Mouse (Mus musculus) left cerebral cortex, postnatal 10 days (tissue): Measurements from ENCODE around the gene Rabgap1l. TPM values are rescaled to one million over a fixed set of nuclear protein-coding genes. Genes with fewer than 3 reads are reported as not detected.

ENCODE experiments used
- DNase-seq, 2 experiments: peaks; one replicate each; pipeline ENCODE4 v3.0.0; 2021 to 2022; ENCODE audit warnings: low spot score in 2 of 2, mixed read lengths in 1 of 2; ENCODE audit errors: extremely low spot score in 1 of 2
- intact Hi-C: fragments of 180-260 bp; cut with DNase I; formaldehyde crosslinking; loops from one replicate; pipeline ENCODE4 v1.15.1; 2025
- total RNA-seq, 2 experiments: library from RNA; stranded (reverse); gene quantifications; 2 replicates each; pipeline ENCODE4 v1.2.3; 2021

The Rabgap1l gene
- total RNA-seq, 2 experiments from 2014 or later = 174 to 177 TPM

DNA sequence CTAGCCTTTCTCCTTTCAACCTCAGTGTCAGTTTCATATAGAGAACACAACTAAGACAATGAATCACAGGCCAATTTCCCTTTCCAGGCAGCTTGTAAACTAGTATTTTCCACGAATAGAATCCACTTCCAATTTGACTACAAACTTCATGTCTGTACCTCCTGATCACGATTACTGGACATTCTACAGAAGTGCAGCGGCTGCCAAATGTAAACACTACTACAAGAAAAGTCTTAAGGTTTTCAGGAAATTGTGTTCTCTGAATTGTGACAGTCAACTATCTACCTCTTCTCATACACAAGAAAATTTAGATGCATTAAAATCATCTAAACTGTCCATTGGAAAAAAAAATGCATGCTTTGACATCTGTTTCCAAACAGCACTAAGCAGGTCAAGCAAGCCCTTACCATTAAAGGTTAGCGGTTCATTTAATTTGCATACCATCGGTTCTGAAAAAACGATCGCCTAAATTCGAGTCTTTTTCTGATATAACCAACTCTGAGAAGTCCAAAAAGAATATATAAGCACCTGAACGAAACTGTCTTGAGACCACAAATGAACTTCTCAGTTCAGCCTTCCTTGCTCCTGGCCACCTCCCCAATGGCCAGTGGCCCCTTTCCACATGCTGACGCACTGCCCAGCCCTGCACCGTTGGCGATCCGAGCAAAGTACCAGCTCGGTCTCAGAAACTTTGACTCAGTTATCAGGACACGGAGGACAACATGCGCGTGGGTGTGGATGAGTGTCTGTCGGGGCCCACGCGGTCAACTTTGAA, 1.4 kb downstream of the Rabgap1l start:
- intact Hi-C loops = loop anchor here (5.0 kb wide), 1 partner anchor 141 kb away; no protein-coding TSS in a partner anchor
- DNase-seq = no peak

DNA sequence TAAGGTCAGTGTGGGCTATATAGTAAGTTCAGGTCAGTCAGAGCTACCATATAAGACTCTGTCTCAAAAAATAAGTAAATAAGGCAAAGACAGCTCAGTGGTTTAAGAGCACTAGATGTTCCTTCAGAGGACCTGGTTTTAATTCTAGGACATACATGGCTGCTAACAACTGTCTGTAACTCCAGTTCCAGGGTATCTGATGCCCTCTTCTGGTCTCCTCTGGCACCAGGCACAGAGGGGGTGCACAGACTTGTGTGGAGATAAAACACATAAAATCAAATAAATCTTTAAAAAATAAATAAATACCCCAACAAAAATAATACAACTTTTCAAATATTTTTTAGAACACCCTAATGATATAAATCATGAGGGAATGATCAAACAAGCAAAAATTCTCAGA, 2.4 kb downstream of the Rabgap1l start:
- no peak for DNase-seq
- intact Hi-C loops = loop anchor here (5.0 kb wide), 1 partner anchor 142 kb away; no protein-coding TSS in a partner anchor

GRCm38 (mm10) chr1:160789876-160790275, 3.1 kb downstream of the Rabgap1l start:
- DNase-seq = no peak
- intact Hi-C loops = loop anchor here (5.0 kb wide), 1 partner anchor 142 kb away; no protein-coding TSS in a partner anchor

- no peak for DNase-seq
- intact Hi-C loops = no loop called here
Observed at GRCm38 (mm10) chr1:160787926-160788325, 5.1 kb downstream of the Rabgap1l start.

DNA sequence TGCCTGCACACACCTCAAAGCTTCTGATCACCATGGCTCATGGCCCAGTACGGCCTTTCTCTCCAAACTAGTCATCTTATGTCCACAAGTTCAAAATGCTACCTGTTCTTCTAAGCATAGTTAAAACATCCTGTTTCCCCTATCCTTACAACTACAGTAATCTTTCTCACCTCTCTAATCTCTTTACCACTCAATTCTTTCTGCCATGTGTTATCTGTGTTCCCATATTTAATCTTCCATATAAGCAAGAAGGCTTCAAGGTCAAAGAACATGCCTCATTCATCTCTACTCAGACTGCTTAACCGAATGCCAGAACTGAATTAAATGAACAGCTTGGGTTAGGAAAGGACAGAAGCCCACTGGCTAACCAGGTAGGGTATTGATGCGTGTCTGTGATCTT, 5.8 kb downstream of the Rabgap1l start:
- intact Hi-C loops = no loop called here
- DNase-seq = no peak

DNA sequence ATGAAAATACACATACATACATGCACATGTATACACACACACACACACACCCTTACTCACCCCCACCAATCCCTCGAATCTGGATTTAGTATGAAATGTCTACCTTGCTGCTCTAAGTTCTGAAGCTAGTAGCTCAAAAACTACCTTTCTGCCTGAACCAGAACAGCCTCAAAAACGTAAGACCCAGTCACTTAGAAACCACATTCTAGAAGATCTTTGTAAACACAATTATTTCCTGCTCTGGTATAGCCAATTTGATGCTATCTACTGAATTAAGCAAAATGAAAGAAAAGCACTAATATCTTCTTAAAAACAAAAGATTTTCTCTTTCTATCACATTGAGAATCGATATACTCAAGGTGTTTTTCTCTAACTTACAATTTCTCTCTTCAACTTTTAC, 6.4 kb downstream of the Rabgap1l start:
- no peak for DNase-seq
- intact Hi-C loops = no loop called here

- no peak for DNase-seq
- intact Hi-C loops = no loop called here
Observed at GRCm38 (mm10) chr1:160785681-160786225, 7.3 kb downstream of the Rabgap1l start.

- intact Hi-C loops = no loop called here
- DNase-seq = no peak
Observed at GRCm38 (mm10) chr1:160784122-160784521, 8.9 kb downstream of the Rabgap1l start.

- intact Hi-C loops = no loop called here
- DNase-seq = no peak
Observed at GRCm38 (mm10) chr1:160774166-160774565, 18.8 kb downstream of the Rabgap1l start.

DNA sequence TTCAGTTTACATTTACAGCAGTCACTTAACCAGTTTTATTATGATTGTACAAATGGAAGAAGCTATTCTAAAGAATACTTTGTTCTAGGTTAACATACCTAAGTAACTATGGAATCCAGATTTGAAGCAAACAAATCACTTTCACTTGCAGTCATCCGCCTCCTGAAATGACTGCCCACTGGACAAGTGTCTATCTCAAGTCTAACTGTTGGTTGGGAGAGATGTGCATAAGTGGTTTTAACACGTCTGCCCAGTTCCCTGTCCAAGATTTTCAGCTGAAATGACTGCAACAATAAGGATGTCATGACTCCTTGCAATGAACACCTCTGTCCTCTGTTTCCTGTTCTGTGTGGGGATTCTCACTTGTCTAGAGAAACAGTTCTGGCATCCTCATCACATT, 27.4 kb downstream of the Rabgap1l start:
- intact Hi-C loops = no loop called here

DNA sequence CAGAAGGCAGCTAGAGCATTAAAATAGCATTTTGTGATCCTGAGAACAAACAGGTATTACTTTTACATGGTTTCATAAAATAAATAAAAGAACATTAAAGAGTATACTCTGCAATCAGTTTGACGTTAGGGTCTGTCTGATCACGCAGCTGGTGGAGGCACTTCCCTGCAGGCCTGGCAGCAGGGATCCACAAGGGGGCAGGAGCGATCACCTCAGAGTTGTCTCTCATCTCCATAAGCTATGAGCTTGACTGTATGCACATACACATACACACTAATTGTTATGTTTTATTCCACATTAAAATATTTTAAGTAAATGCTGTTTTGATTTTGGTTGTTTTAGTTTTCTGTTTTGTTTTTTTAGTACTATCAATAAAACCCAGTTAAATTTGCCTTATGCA, 34.8 kb downstream of the Rabgap1l start:
- DNase-seq = peak in 1 of 2 experiments; percentile 55
- intact Hi-C loops = loop anchor here (5.0 kb wide), 1 partner anchor 159 kb away; no protein-coding TSS in a partner anchor

More for the DNA sequence above, 27.4 kb downstream of the Rabgap1l start:
- DNase-seq = no peak

- no peak for DNase-seq
- intact Hi-C loops = loop anchor here (5.0 kb wide), 1 partner anchor 162 kb away; no protein-coding TSS in a partner anchor
Observed at GRCm38 (mm10) chr1:160755359-160755758, 37.7 kb downstream of the Rabgap1l start.

DNA sequence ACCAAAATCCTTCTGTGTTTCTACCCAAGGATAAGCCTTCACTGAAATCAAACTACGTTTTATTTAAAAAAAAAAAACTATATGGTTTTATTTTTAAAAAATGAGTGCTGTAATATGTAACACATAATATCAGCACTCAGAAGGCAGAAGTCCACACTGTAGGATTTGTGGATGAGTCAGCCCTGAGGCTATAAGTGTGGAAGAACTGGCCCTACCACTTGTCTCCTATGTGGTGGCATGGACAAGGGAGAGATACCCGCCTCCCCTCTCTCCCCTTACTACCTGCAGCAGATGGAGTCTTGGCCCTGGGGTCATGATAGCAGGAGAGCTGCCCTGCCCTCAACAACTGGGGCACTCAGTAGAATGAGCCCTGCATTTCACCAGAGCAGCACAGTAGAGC, 42.4 kb downstream of the Rabgap1l start:
- no peak for DNase-seq
- intact Hi-C loops = no loop called here

GRCm38 (mm10) chr1:160746786-160747185, 46.2 kb downstream of the Rabgap1l start:
- DNase-seq = no peak
- intact Hi-C loops = no loop called here

GRCm38 (mm10) chr1:160745238-160745930, 47.6 kb downstream of the Rabgap1l start:
- intact Hi-C loops = no loop called here
- no peak for DNase-seq

DNA sequence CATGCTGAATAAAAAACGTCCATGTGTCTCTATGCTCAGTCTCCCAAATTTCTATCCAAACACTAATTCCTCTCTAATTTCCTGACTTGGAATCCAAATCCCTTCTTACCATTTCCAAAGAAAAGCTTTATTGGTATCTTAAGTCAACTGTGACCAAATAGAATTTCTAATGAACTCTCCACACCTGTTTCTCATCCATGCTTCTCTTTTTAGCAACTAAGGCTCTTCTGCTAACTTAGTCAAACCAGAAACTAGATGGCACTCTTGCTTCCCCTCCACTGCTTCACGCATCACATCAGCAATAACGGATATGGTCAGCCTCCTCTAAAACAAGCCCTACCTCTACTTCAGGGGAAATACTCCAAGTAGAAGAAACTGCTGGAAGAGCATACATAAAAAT, 49.0 kb downstream of the Rabgap1l start:
- no peak for DNase-seq
- intact Hi-C loops = loop anchor here (5.0 kb wide), 1 partner anchor 118 kb away; no protein-coding TSS in a partner anchor

DNA sequence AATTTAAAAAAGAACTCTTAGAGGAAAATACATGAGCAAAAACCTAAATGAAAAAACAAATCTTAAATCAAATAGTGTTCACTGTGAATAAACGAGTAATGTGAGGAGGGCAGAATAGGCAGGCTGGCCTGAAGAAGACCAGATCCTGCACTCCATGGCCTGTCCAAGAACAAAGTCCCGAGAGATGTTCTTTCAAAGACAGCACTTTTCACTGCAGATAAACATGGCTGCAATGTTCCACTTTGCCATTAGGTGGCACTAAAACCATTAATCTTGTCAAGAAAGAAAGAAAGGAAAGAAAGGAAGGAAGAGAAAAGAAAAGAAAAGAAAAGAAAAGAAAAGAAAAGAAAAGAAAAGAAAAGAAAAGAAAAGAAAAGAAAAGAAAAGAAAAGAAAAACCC, 49.8 kb downstream of the Rabgap1l start:
- DNase-seq = peak; percentile 38 to 54
- intact Hi-C loops = loop anchor here (2.0 to 5.0 kb wide), 2 partner anchors 119 to 192 kb away; no protein-coding TSS in a partner anchor

- no peak for DNase-seq
- intact Hi-C loops = loop anchor here (5.0 kb wide), 1 partner anchor 122 kb away; no protein-coding TSS in a partner anchor
Observed at GRCm38 (mm10) chr1:160740650-160741049, 52.4 kb downstream of the Rabgap1l start.

GRCm38 (mm10) chr1:160734743-160735142, 58.3 kb downstream of the Rabgap1l start:
- intact Hi-C loops = no loop called here
- DNase-seq = no peak
